Mouse (Mus musculus): ENCODE results near the gene Mtg2. TPM values are rescaled to one million over a fixed set of nuclear protein-coding genes. Genes with fewer than 3 reads are reported as not detected.

Gene Mtg2
- polyA plus RNA-seq, 1 experiment from 2014 or later, result 19.8 TPM

- Histone ChIP-seq H3K4me3 (ENCODE audit: low read depth, low read length) (no peak overlapping the region), H3K36me3 (ENCODE audit: control insufficient read depth, insufficient read depth, low read length) (no peaks in the 10 kb centered on the region; the same call in 1 of the 2 replicates)
- WGBS, result 86% methylated on average over 3 of the region's 3 CpGs
Observed at GRCm38 (mm10) chr2:180047580-180047979, 22.8 kb upstream of the Mtg2 start.

GRCm38 (mm10) chr2:180047980-180048635 is 22.3 kb upstream of the Mtg2 start:
- no peak overlapping the region for H3K4me3 ChIP-seq (ENCODE audit: low read depth, low read length)
- DNase-seq (ENCODE audit: low spot score) (no peak), ATAC-seq (ENCODE audit: low read depth) (no peak)
- H3K4me2 ChIP-seq (ENCODE audit: low read depth, low read length), result no peak overlapping the region
- no peak overlapping the region for H3K27ac ChIP-seq (replicated peaks; ENCODE audit: low read depth, low read length)
- peaks cover 10% of the 10 kb centered on the region for H3K4me1 ChIP-seq (ENCODE audit: control insufficient read depth, insufficient read depth, low read length)
- no peaks in the 10 kb centered on the region for H3K27me3 ChIP-seq (replicated peaks; ENCODE audit: control insufficient read depth, insufficient read depth, low read length)
- no peak overlapping the region for H3K9ac ChIP-seq (ENCODE audit: low read depth, low read length)
- WGBS, result 92% methylated on average over 18 of the region's 18 CpGs
- no peaks in the 10 kb centered on the region for H3K9me3 ChIP-seq (ENCODE audit: control insufficient read depth, low read length)
- H3K36me3 ChIP-seq (ENCODE audit: control insufficient read depth, insufficient read depth, low read length), result peaks cover 5% of the 10 kb centered on the region; the same call in 1 of the 2 replicates

More at GRCm38 (mm10) chr2:180047580-180047979, 22.8 kb upstream of the Mtg2 start:
- Histone ChIP-seq H3K27ac (replicated peaks; ENCODE audit: low read depth, low read length) (no peak overlapping the region), H3K4me2 (ENCODE audit: low read depth, low read length) (no peak overlapping the region), H3K9ac (ENCODE audit: low read depth, low read length) (no peak overlapping the region), H3K9me3 (ENCODE audit: control insufficient read depth, low read length) (no peaks in the 10 kb centered on the region), H3K4me1 (ENCODE audit: control insufficient read depth, insufficient read depth, low read length) (peaks cover 10% of the 10 kb centered on the region), H3K27me3 (replicated peaks; ENCODE audit: control insufficient read depth, insufficient read depth, low read length) (no peaks in the 10 kb centered on the region)
- ATAC-seq (ENCODE audit: low read depth), result no peak
- no peak for DNase-seq (ENCODE audit: low spot score)

- 23% methylated on average over 5 of the region's 5 CpGs for WGBS
- no peaks in the 10 kb centered on the region for H3K4me1 ChIP-seq (ENCODE audit: control insufficient read depth, insufficient read depth, low read length)
- ATAC-seq (ENCODE audit: low read depth), result peak; percentile 54
- no peak overlapping the region for H3K4me3 ChIP-seq (ENCODE audit: low read depth, low read length)
- peak; percentile 59 for DNase-seq (ENCODE audit: low spot score)
- peaks cover 33% of the 10 kb centered on the region for H3K36me3 ChIP-seq (ENCODE audit: control insufficient read depth, insufficient read depth, low read length)
- no peak overlapping the region for H3K9ac ChIP-seq (ENCODE audit: low read depth, low read length)
- no peaks in the 10 kb centered on the region for H3K9me3 ChIP-seq (ENCODE audit: control insufficient read depth, low read length)
- no peak overlapping the region for H3K4me2 ChIP-seq (ENCODE audit: low read depth, low read length)
- H3K27me3 ChIP-seq (replicated peaks; ENCODE audit: control insufficient read depth, insufficient read depth, low read length), result no peaks in the 10 kb centered on the region
- H3K27ac ChIP-seq (replicated peaks; ENCODE audit: low read depth, low read length), result no peak overlapping the region
Observed at GRCm38 (mm10) chr2:180050986-180051385, 19.4 kb upstream of the Mtg2 start.

GRCm38 (mm10) chr2:180051986-180052733 is 18.2 kb upstream of the Mtg2 start:
- DNase-seq (ENCODE audit: low spot score) (no peak), ATAC-seq (ENCODE audit: low read depth) (no peak)
- no peak overlapping the region for H3K9ac ChIP-seq (ENCODE audit: low read depth, low read length)
- no peaks in the 10 kb centered on the region for H3K27me3 ChIP-seq (replicated peaks; ENCODE audit: control insufficient read depth, insufficient read depth, low read length)
- 87% methylated on average over 14 of the region's 14 CpGs for WGBS
- H3K36me3 ChIP-seq (ENCODE audit: control insufficient read depth, insufficient read depth, low read length), result peaks cover 45% of the 10 kb centered on the region
- H3K4me1 ChIP-seq (ENCODE audit: control insufficient read depth, insufficient read depth, low read length), result no peaks in the 10 kb centered on the region
- no peak overlapping the region for H3K4me3 ChIP-seq (ENCODE audit: low read depth, low read length)
- H3K4me2 ChIP-seq (ENCODE audit: low read depth, low read length), result no peak overlapping the region
- no peaks in the 10 kb centered on the region for H3K9me3 ChIP-seq (ENCODE audit: control insufficient read depth, low read length)
- no peak overlapping the region for H3K27ac ChIP-seq (replicated peaks; ENCODE audit: low read depth, low read length)

GRCm38 (mm10) chr2:180053001-180053400 is 17.4 kb upstream of the Mtg2 start:
- Histone ChIP-seq H3K27ac (replicated peaks; ENCODE audit: low read depth, low read length) (no peak overlapping the region), H3K36me3 (ENCODE audit: control insufficient read depth, insufficient read depth, low read length) (peaks cover 54% of the 10 kb centered on the region)

GRCm38 (mm10) chr2:180063338-180064131 is 6.9 kb upstream of the Mtg2 start:
- Histone ChIP-seq H3K9ac (ENCODE audit: low read depth, low read length) (no peak overlapping the region), H3K4me3 (ENCODE audit: low read depth, low read length) (no peak overlapping the region), H3K27ac (replicated peaks; ENCODE audit: low read depth, low read length) (no peak overlapping the region), H3K36me3 (ENCODE audit: control insufficient read depth, insufficient read depth, low read length) (peaks cover 64% of the 10 kb centered on the region), H3K9me3 (ENCODE audit: control insufficient read depth, low read length) (no peaks in the 10 kb centered on the region), H3K4me2 (ENCODE audit: low read depth, low read length) (no peak overlapping the region), H3K4me1 (ENCODE audit: control insufficient read depth, insufficient read depth, low read length) (no peaks in the 10 kb centered on the region), H3K27me3 (replicated peaks; ENCODE audit: control insufficient read depth, insufficient read depth, low read length) (no peaks in the 10 kb centered on the region)
- ATAC-seq (ENCODE audit: low read depth) (no peak), DNase-seq (ENCODE audit: low spot score) (no peak)
- 97% methylated on average over 11 of the region's 11 CpGs for WGBS

More at GRCm38 (mm10) chr2:180053001-180053400, 17.4 kb upstream of the Mtg2 start:
- no peaks in the 10 kb centered on the region for H3K4me1 ChIP-seq (ENCODE audit: control insufficient read depth, insufficient read depth, low read length)
- 92% methylated on average over 9 of the region's 9 CpGs for WGBS
- no peak overlapping the region for H3K4me3 ChIP-seq (ENCODE audit: low read depth, low read length)
- no peak for ATAC-seq (ENCODE audit: low read depth)
- H3K4me2 ChIP-seq (ENCODE audit: low read depth, low read length), result no peak overlapping the region
- no peak overlapping the region for H3K9ac ChIP-seq (ENCODE audit: low read depth, low read length)
- no peaks in the 10 kb centered on the region for H3K27me3 ChIP-seq (replicated peaks; ENCODE audit: control insufficient read depth, insufficient read depth, low read length)
- no peak for DNase-seq (ENCODE audit: low spot score)
- no peaks in the 10 kb centered on the region for H3K9me3 ChIP-seq (ENCODE audit: control insufficient read depth, low read length)

- WGBS, result 33% methylated on average over 20 of the region's 20 CpGs
- H3K27me3 ChIP-seq (replicated peaks; ENCODE audit: control insufficient read depth, insufficient read depth, low read length), result no peaks in the 10 kb centered on the region
- peak overlapping the region; percentile 80 for H3K4me3 ChIP-seq (ENCODE audit: low read depth, low read length)
- peak; percentile 67 for ATAC-seq (ENCODE audit: low read depth)
- DNase-seq (ENCODE audit: low spot score), result no peak
- peak overlapping the region; percentile 77 for H3K9ac ChIP-seq (ENCODE audit: low read depth, low read length)
- peaks cover 22% of the 10 kb centered on the region for H3K36me3 ChIP-seq (ENCODE audit: control insufficient read depth, insufficient read depth, low read length)
- no peaks in the 10 kb centered on the region for H3K9me3 ChIP-seq (ENCODE audit: control insufficient read depth, low read length)
- H3K4me2 ChIP-seq (ENCODE audit: low read depth, low read length), result peak overlapping the region; percentile 93
- H3K4me1 ChIP-seq (ENCODE audit: control insufficient read depth, insufficient read depth, low read length), result peaks cover 8% of the 10 kb centered on the region
- H3K27ac ChIP-seq (replicated peaks; ENCODE audit: low read depth, low read length), result peak overlapping the region; percentile 78
Observed at GRCm38 (mm10) chr2:180069770-180070480, 463 bp upstream of the Mtg2 start.

- Histone ChIP-seq H3K27me3 (replicated peaks; ENCODE audit: control insufficient read depth, insufficient read depth, low read length) (no peaks in the 10 kb centered on the region), H3K36me3 (ENCODE audit: control insufficient read depth, insufficient read depth, low read length) (peaks cover 22% of the 10 kb centered on the region), H3K4me2 (ENCODE audit: low read depth, low read length) (no peak overlapping the region), H3K9me3 (ENCODE audit: control insufficient read depth, low read length) (no peaks in the 10 kb centered on the region), H3K9ac (ENCODE audit: low read depth, low read length) (no peak overlapping the region), H3K4me3 (ENCODE audit: low read depth, low read length) (no peak overlapping the region), H3K4me1 (ENCODE audit: control insufficient read depth, insufficient read depth, low read length) (peaks cover 8% of the 10 kb centered on the region), H3K27ac (replicated peaks; ENCODE audit: low read depth, low read length) (no peak overlapping the region)
- WGBS, result 71% methylated on average over 2 of the region's 2 CpGs
- DNase-seq (ENCODE audit: low spot score), result no peak
- no peak for ATAC-seq (ENCODE audit: low read depth)
Observed at GRCm38 (mm10) chr2:180071671-180072070, 1.3 kb downstream of the Mtg2 start.
